Mouse (Mus musculus) kidney, adult 2 months (tissue): ENCODE measurements at regions not wholly inside any gene's neighbourhood (a gene's known extent, or its start where the extent isn't known, plus 50 kb on each side); places are given as distances from the start of the nearest gene placed in this dataset.

ENCODE experiments used
- CTCF ChIP-seq: fragments of 200-500 bp; conservative IDR thresholded peaks from 2 replicates; pipeline ENCODE4 v1.5.1; 2011; ENCODE audit warnings: low read depth, mild to moderate bottlenecking, control low read depth, low read length, moderate library complexity, mixed read lengths; ENCODE audit not compliant: insufficient read depth, insufficient read length
- POLR2A ChIP-seq: fragments of 200-500 bp; IDR thresholded peaks from one replicate; pipeline ENCODE4 v1.6.1; 2011; ENCODE audit warnings: low read depth, low read length, control low read depth

GRCm38 (mm10) chr14:74359663-74360552 lies 280.7 kb upstream of the Htr2a start:
- TF ChIP-seq CTCF (no peak), POLR2A (no peak)
